Mouse (Mus musculus) heart, embryonic 14.5 days (tissue): ENCODE data around the gene Chchd4. TPM values are rescaled to one million over a fixed set of nuclear protein-coding genes. Genes with fewer than 3 reads are reported as not detected.
A peak's percentile ranks its signal among the peaks of the same experiment; 100 is the strongest.

Experiments used
- ATAC-seq: fragments of 200-750 bp; cut with Nextera tagmentation; 2 replicates; pipeline ENCODE4 v1.8.0; 2017; ENCODE audit warnings: low read depth, moderate TSS enrichment; ENCODE audit not compliant: insufficient number of reproducible peaks, insufficient read depth, low FRiP score
- H3K27ac ChIP-seq, 2 experiments: fragments of 200-500 bp in 1 of 2; fragments of 300-500 bp in 1 of 2; sonication (generic) in 1 of 2; replicated peaks in 1 of 2; 2 replicates each; pipeline ENCODE4 v1.5.1; 2012 to 2014; ENCODE audit warnings: low read depth in 2 of 2, low read length in 2 of 2, control low read depth in 1 of 2, mild to moderate bottlenecking in 1 of 2, mixed read lengths in 1 of 2; ENCODE audit not compliant: control insufficient read depth in 1 of 2, insufficient read depth in 1 of 2
- H3K27me3 ChIP-seq: fragments of 300-500 bp; sonication (generic); 2 replicates; pipeline ENCODE4 v1.6.1; 2014; ENCODE audit warnings: mild to moderate bottlenecking, low read length, control low read depth; ENCODE audit not compliant: control insufficient read depth, insufficient read depth
- H3K36me3 ChIP-seq: fragments of 300-500 bp; sonication (generic); 2 replicates; pipeline ENCODE4 v1.6.1; 2014; ENCODE audit warnings: mild to moderate bottlenecking, control low read depth, low read length, mixed read lengths; ENCODE audit not compliant: control insufficient read depth, insufficient read depth
- H3K4me1 ChIP-seq, 2 experiments: fragments of 200-500 bp in 1 of 2; fragments of 300-500 bp in 1 of 2; sonication (generic) in 1 of 2; 2 replicates each; pipeline ENCODE4 v1.6.1; 2012 to 2014; ENCODE audit warnings: low read length in 2 of 2, control low read depth in 1 of 2, mixed read lengths in 1 of 2; ENCODE audit not compliant: control insufficient read depth in 2 of 2, insufficient read depth in 2 of 2
- H3K4me2 ChIP-seq: fragments of 300-500 bp; sonication (generic); 2 replicates; pipeline ENCODE4 v1.6.1; 2014; ENCODE audit warnings: mild to moderate bottlenecking, low read length
- H3K4me3 ChIP-seq, 2 experiments: fragments of 200-500 bp in 1 of 2; fragments of 300-500 bp in 1 of 2; sonication (generic) in 1 of 2; 2 replicates each; pipeline ENCODE4 v1.5.1; 2012 to 2014; ENCODE audit warnings: low read length in 2 of 2, mild to moderate bottlenecking in 2 of 2, control low read depth in 1 of 2, low read depth in 1 of 2, moderate library complexity in 1 of 2; ENCODE audit not compliant: control insufficient read depth in 1 of 2, insufficient read depth in 1 of 2
- H3K9ac ChIP-seq: fragments of 300-500 bp; sonication (generic); 2 replicates; pipeline ENCODE4 v1.6.1; 2014; ENCODE audit warnings: mild to moderate bottlenecking, low read length
- H3K9me3 ChIP-seq: fragments of 300-500 bp; sonication (generic); 2 replicates; pipeline ENCODE4 v1.6.1; 2016; ENCODE audit warnings: low read length, control low read depth; ENCODE audit not compliant: control insufficient read depth
- WGBS: fragments of 180-500 bp; shearing (Covaris S2); extraction: QIAGEN DNeasy Blood & Tissue Kit; methylation state at CpG from one replicate; pipeline ENCODE4 v1.1.7; 2014; 5-methylcytosine and 5-hydroxymethylcytosine counted together
- polyA plus RNA-seq: library from polyadenylated mRNA; unstranded; fragments of >200 nt; fragmentation: Nextera tagmentation; extraction: Ambion mirVana; gene quantifications from 2 replicates; pipeline ENCODE4 v1.2.1, GENCODE M21; 2014

The Chchd4 gene
- polyA plus RNA-seq, 1 experiment from 2014 or later = 32.5 TPM

- Histone ChIP-seq H3K9me3 (no peaks in the 10 kb centered on the region), H3K36me3 (peaks cover 82% of the 10 kb centered on the region), H3K27me3 (no peaks in the 10 kb centered on the region), H3K27ac (no peak overlapping the region), H3K4me3 (no peak overlapping the region), H3K4me2 (no peak overlapping the region), H3K9ac (no peak overlapping the region), H3K4me1 (peaks cover 3 to 7% of the 10 kb centered on the region in 2 experiments; a peak in 1 of 4 replicates)
- ATAC-seq = no peak
- 81% methylated on average over 10 of the region's 10 CpGs for WGBS
Observed at GRCm38 (mm10) chr6:91489872-91490271, 16.5 kb upstream of the Chchd4 start.

- H3K9ac ChIP-seq = no peak overlapping the region
- ATAC-seq = no peak
- H3K27ac ChIP-seq = peak overlapping the region; percentile 16 to 44; a peak in 1 of 4 replicates
- no peak overlapping the region for H3K4me3 ChIP-seq
- no peak overlapping the region for H3K4me2 ChIP-seq
- 52% methylated on average over 9 of the region's 9 CpGs for WGBS
- H3K9me3 ChIP-seq = no peaks in the 10 kb centered on the region
- peaks cover 83% of the 10 kb centered on the region for H3K36me3 ChIP-seq
- peaks cover 3 to 7% of the 10 kb centered on the region in 2 experiments; a peak in 1 of 4 replicates for H3K4me1 ChIP-seq
- H3K27me3 ChIP-seq = no peaks in the 10 kb centered on the region
Observed at GRCm38 (mm10) chr6:91488496-91489212, 15.3 kb upstream of the Chchd4 start.

- no peak overlapping the region for H3K27ac ChIP-seq
- ATAC-seq = no peak
- H3K9me3 ChIP-seq = no peaks in the 10 kb centered on the region
- peaks cover 6 to 7% of the 10 kb centered on the region in 2 experiments; a peak in 2 of 4 replicates for H3K4me1 ChIP-seq
- H3K36me3 ChIP-seq = peaks cover 89% of the 10 kb centered on the region
- WGBS = 90% methylated on average over 15 of the region's 15 CpGs
- H3K4me3 ChIP-seq = no peak overlapping the region
- no peaks in the 10 kb centered on the region for H3K27me3 ChIP-seq
- no peak overlapping the region for H3K4me2 ChIP-seq
- no peak overlapping the region for H3K9ac ChIP-seq
Observed at GRCm38 (mm10) chr6:91486736-91487453, 13.5 kb upstream of the Chchd4 start.

GRCm38 (mm10) chr6:91483371-91483770 lies 10.0 kb upstream of the Chchd4 start:
- H3K4me3 ChIP-seq = no peak overlapping the region
- no peak overlapping the region for H3K4me2 ChIP-seq
- 68% methylated on average over 2 of the region's 2 CpGs for WGBS
- H3K27ac ChIP-seq = no peak overlapping the region
- H3K36me3 ChIP-seq = peaks cover 98% of the 10 kb centered on the region
- H3K9me3 ChIP-seq = no peaks in the 10 kb centered on the region
- H3K9ac ChIP-seq = no peak overlapping the region
- no peak for ATAC-seq
- H3K4me1 ChIP-seq = peaks cover under 1 to 3% of the 10 kb centered on the region in 2 experiments; a peak in 2 of 4 replicates
- no peaks in the 10 kb centered on the region for H3K27me3 ChIP-seq

- no peak for ATAC-seq
- H3K27me3 ChIP-seq = no peaks in the 10 kb centered on the region
Observed at GRCm38 (mm10) chr6:91476541-91476940, 3.2 kb upstream of the Chchd4 start.

GRCm38 (mm10) chr6:91474441-91475190 lies 1.3 kb upstream of the Chchd4 start:
- Histone ChIP-seq H3K9me3 (no peaks in the 10 kb centered on the region), H3K27me3 (no peaks in the 10 kb centered on the region), H3K36me3 (peaks cover 29% of the 10 kb centered on the region), H3K4me1 (peaks cover 11 to 15% of the 10 kb centered on the region in 2 experiments), H3K4me2 (peak overlapping the region; percentile 84), H3K27ac (no peak overlapping the region), H3K9ac (peak overlapping the region; percentile 88), H3K4me3 (peak overlapping the region; percentile 65 to 89)
- no peak for ATAC-seq
- 54% methylated on average over 9 of the region's 9 CpGs for WGBS

More at GRCm38 (mm10) chr6:91476541-91476940, 3.2 kb upstream of the Chchd4 start:
- Histone ChIP-seq H3K4me1 (peaks cover 11 to 15% of the 10 kb centered on the region in 2 experiments), H3K9ac (no peak overlapping the region), H3K27ac (no peak overlapping the region), H3K36me3 (peaks cover 49% of the 10 kb centered on the region), H3K4me3 (no peak overlapping the region), H3K4me2 (no peak overlapping the region), H3K9me3 (no peaks in the 10 kb centered on the region)
- 85% methylated on average over 2 of the region's 2 CpGs for WGBS

- peak overlapping the region; percentile 88 for H3K9ac ChIP-seq
- H3K9me3 ChIP-seq = no peaks in the 10 kb centered on the region
- H3K4me3 ChIP-seq = peak overlapping the region; percentile 65 to 89
- H3K36me3 ChIP-seq = peaks cover 25% of the 10 kb centered on the region
- H3K4me1 ChIP-seq = peaks cover 11 to 15% of the 10 kb centered on the region in 2 experiments
- H3K27ac ChIP-seq = peak overlapping the region; percentile 35 to 76
- H3K4me2 ChIP-seq = peak overlapping the region; percentile 84
- 0 out of 2 replicates have a peak, but pooled peaks have one; percentile 0 for ATAC-seq
- under 1% methylated on average over 27 of the region's 27 CpGs for WGBS
- no peaks in the 10 kb centered on the region for H3K27me3 ChIP-seq
Observed at GRCm38 (mm10) chr6:91473805-91474440, 577 bp upstream of the Chchd4 start.
